ENCODE assay signal across 27 mouse cellular contexts in genomic region chr9:50567372-50567771, GRCm38 (mm10). TPM values are rescaled to one million over a fixed set of nuclear protein-coding genes. Genes with fewer than 3 reads are reported as not detected.
"Had no signal": no experiment of that assay in that cellular context is flagged by ENCODE, and none has a peak within 500 bp of the region (broad histone marks: within the 10 kb centered on the region; RNA-seq: fewer than 3 reads in every experiment).

No protein-coding gene starts in this region.

- H3K4me1 ChIP-seq: intestine, embryonic 15.5 days; kidney, embryonic 15.5 days; midbrain, embryonic 12.5 days; midbrain, embryonic 15.5 days; neural tube, embryonic 12.5 days; neural tube, embryonic 15.5 days; stomach, embryonic 15.5 days had no signal

- H3K27ac ChIP-seq: intestine, embryonic 15.5 days; kidney, embryonic 15.5 days; left cerebral cortex, adult 2 months; liver, embryonic 14.5 days; midbrain, embryonic 12.5 days; midbrain, embryonic 15.5 days; neural tube, embryonic 12.5 days; neural tube, embryonic 15.5 days; stomach, embryonic 15.5 days had no signal

- H3K36me3 ChIP-seq: intestine, embryonic 15.5 days; kidney, embryonic 15.5 days; midbrain, embryonic 12.5 days; midbrain, embryonic 15.5 days; neural tube, embryonic 12.5 days; neural tube, embryonic 15.5 days; stomach, embryonic 15.5 days had no signal

- H3K9ac ChIP-seq: intestine, embryonic 15.5 days; kidney, embryonic 15.5 days; liver, embryonic 14.5 days; midbrain, embryonic 12.5 days; midbrain, embryonic 15.5 days; neural tube, embryonic 12.5 days; neural tube, embryonic 15.5 days; stomach, embryonic 15.5 days had no signal

- H3K27me3 ChIP-seq: intestine, embryonic 15.5 days; kidney, embryonic 15.5 days; midbrain, embryonic 12.5 days; midbrain, embryonic 15.5 days; neural tube, embryonic 12.5 days; neural tube, embryonic 15.5 days; stomach, embryonic 15.5 days had no signal

- H3K9me3 ChIP-seq: intestine, embryonic 15.5 days; kidney, embryonic 15.5 days; midbrain, embryonic 12.5 days; midbrain, embryonic 15.5 days; neural tube, embryonic 12.5 days; neural tube, embryonic 15.5 days; stomach, embryonic 15.5 days had no signal

- DNase-seq: kidney, adult 11 months; kidney, adult 8-10 months; kidney, postnatal 10 days; kidney, postnatal 36 days; layer of hippocampus, postnatal 36 days; lung, adult 2 months; right cerebral cortex, adult 18-20 months; right cerebral cortex, postnatal 14 days; spleen, adult 18-20 months; thymus, postnatal 36 days had no signal

- H3K4me3 ChIP-seq: intestine, embryonic 15.5 days; kidney, embryonic 15.5 days; left cerebral cortex, adult 2 months; midbrain, embryonic 12.5 days; midbrain, embryonic 15.5 days; neural tube, embryonic 12.5 days; neural tube, embryonic 15.5 days; stomach, embryonic 15.5 days had no signal

- ATAC-seq: intestine, embryonic 15.5 days; midbrain, embryonic 15.5 days had no signal

- H3K4me2 ChIP-seq: intestine, embryonic 15.5 days; kidney, embryonic 15.5 days; midbrain, embryonic 12.5 days; midbrain, embryonic 15.5 days; neural tube, embryonic 12.5 days; neural tube, embryonic 15.5 days; stomach, embryonic 15.5 days had no signal

RNA-seq across cellular contexts. Expression of gene Tex12, which starts 6.2 kb away (rescaled TPM):
- total RNA-seq: layer of hippocampus, adult 8-10 months; layer of hippocampus, postnatal 10 days; layer of hippocampus, postnatal 36 days; left cerebral cortex, adult 2 months; left cerebral cortex, postnatal 10 days; left cerebral cortex, postnatal 36 days had no signal
- polyA plus RNA-seq: limb, embryonic 11.5 days; limb, embryonic 14.5 days; liver, embryonic 14.5 days; lung, adult 2 months; lung, embryonic 16.5 days; stomach, embryonic 15.5 days; urinary bladder, adult 2 months had no signal
